Mouse (Mus musculus) naive thymus-derived CD4-positive, alpha-beta T cell, adult 2 months (primary cell): ENCODE results near the gene Nop9.

Source experiments
- DNase-seq: peaks from one replicate; pipeline ENCODE4 v3.0.0-alpha.2; 2011; ENCODE audit warnings: low read depth

Nop9 gene

DNA sequence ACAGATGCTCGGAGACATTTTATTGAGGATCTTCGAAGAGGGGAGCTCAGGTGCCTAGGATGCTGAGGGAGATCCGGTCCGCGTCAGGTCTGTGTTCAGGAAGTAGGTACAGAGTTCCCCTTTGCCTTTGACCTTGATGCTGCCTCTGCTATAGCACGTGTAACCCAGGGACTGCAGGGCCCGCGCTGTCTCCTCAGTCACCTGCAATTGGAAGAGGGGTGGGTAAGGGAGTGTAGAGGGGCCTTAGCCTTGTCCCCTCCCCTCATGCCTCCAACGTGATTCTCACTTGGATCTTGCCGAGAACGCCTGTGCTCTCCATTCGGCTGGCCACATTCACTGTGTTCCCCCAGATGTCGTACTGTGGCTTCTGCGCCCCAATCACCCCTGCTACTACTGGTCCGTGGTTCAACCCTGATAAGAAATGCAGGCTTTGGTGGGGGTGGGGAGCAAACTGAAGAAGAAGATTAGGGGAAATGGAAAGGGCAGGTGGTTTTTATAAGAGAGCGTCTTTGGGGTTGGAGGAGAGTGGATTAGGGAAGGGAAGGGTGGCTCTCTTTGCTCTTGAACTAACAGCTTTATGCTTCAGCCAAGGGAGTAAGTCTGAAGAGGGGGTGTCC lies 23.7 kb downstream of the Nop9 start:
- no peak for DNase-seq

DNA sequence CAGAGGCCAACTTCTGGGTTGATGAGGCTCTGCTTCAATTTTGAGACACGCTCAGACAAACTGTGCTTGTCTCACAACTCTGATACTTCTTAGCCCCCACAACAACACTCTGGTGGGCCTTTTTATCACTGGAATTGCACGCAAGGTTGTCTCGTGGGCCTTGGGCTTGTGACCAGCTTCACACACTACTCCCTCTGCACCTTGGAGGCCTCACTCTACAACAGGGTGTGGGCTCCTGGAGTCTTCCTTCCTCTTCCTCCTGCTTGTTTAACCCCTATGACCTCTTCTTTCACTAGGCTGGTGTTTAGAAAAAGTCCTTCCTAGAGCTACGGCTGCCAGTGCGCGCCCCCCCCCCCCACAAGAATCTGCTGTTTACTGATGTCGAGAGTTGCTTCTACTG lies 31.2 kb downstream of the Nop9 start:
- no peak for DNase-seq

DNA sequence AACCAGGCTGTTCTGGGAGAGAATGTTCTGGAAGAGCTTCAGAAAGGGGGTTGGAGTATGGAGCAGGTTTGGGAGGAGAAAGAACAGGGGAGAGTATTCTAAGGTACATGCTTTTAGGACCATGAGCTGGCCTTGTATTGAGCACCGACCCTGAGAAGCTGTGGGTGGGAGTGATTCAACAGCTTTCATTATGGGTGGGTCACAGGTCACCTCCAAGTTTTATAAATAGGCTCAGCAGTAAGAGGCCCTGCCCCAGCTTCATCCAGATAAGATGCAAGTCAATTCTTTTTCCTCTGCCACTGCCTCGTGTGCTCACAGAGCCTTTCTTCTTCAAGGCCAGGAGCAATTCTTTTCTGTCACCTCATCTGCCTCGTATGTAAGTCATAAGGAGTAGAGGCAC lies 31.7 kb downstream of the Nop9 start:
- DNase-seq = no peak

DNA sequence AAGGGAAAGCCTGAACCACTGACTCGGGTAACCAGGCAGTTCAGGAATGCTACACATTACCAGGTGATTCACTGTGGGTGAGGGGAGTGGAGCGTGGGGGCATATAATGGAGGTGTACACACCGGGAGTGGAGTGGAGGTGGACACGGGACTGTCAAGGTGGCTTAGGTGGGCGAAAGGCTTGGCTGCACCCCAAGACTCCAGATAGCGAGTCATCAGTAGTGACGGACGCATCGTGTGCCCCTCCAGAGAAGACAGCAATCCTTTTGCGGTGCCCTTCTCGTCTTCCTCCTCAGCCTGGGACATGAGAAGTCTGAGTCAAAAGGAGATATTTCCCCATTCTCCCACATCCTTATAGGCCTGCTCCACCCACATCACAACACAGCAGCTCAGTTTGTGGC lies 32.3 kb downstream of the Nop9 start:
- no peak for DNase-seq

GRCm38 (mm10) chr14:55778686-55779085 lies 33.2 kb downstream of the Nop9 start:
- DNase-seq = no peak

DNA sequence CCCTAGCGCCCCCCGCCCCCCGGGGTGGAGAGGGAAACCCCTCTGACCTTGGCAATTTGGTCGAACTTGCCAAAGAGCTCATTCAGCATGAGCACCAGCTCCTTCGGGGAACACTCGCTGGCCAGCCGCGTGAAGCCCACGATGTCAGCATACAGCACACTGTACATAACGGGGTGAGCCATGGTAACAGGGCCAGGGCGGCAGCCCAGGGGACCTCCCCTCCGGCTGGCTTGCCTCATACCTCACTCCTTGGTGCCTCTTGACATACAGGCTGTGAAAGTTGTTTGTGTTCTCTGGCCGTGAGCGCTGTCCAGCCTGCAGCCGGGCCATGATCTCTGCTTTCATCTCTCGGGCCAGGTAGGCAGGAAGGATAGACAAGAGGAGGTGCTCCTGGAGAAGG lies 34.2 kb downstream of the Nop9 start:
- DNase-seq = no peak

DNA sequence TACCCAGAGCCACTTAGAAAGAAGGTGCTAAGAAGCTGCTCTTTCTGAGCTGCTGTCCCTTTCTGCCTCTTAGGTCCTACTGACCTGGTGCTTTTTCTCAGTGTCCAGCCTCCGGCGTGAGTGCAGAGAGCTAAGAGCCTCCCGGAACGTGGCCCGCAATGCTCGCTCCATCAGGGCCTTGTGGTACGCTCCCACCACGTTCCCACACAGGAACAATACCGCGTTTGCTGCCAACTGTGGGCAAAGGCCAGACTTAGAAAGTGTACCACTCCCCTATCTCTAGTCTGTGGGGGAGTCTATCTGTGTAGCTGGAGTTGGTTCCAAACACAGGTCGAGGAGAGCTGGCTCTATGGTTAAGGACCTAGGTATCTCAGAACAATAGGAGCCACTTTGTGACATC lies 35.2 kb downstream of the Nop9 start:
- DNase-seq = no peak

DNA sequence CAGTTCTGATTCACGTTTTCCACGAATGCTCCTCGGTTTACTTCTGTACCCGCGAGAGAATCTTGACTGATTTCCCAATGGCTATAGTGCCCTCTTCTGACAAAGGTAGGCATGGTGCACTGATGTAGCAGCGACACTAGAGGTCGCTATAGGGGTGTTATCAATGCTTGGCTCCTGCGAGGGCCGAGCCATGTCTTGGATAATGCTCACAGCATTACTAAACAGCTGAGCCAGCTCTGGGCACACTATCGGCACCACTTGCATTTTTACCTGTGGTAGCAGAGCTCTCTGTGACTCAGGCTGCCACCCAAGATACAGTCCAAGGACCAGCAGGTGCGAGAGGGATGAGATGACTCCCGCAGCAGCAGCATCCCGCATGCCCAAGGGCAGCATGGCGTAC lies 35.8 kb downstream of the Nop9 start:
- DNase-seq = peak; percentile 83

- no peak for DNase-seq
These were observed 37.0 kb downstream of the Nop9 start for GRCm38 (mm10) chr14:55782361-55782960.

GRCm38 (mm10) chr14:55783171-55783957 lies 37.9 kb downstream of the Nop9 start:
- no peak for DNase-seq

- DNase-seq = no peak
These were observed 38.4 kb downstream of the Nop9 start, which contains the start of gene Adcy4 for GRCm38 (mm10) chr14:55783958-55784235. Gene Adcy4 (minus strand): TSS chr14:55784095.

DNA sequence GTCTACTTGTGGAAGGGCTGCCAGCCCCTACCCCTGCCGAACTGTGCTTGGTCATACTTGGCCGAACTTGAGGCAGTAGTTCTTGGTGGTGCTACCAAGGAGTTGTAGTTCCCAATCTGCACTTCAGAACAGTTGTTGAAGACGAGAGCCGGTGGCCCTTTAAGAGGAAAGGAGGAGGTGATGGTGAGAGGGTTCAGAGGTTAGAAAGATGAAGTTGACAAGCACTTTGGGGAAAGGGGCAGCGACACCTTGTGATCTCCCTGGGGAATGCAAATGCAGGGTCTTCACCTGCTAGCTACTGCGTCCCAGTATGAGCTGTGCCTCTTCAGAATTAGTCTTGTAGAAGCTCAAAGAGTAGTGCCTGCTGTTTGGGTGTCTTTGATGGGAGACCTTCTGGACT lies 39.7 kb downstream of the Nop9 start:
- no peak for DNase-seq

- peak; percentile 16 for DNase-seq
These were observed 42.2 kb downstream of the Nop9 start for GRCm38 (mm10) chr14:55787731-55788130.

GRCm38 (mm10) chr14:55788256-55789050 lies 43.0 kb downstream of the Nop9 start, which contains the start of gene Ripk3:
Gene Ripk3 (minus strand): TSS chr14:55788865.
- peak; percentile 82 for DNase-seq

DNA sequence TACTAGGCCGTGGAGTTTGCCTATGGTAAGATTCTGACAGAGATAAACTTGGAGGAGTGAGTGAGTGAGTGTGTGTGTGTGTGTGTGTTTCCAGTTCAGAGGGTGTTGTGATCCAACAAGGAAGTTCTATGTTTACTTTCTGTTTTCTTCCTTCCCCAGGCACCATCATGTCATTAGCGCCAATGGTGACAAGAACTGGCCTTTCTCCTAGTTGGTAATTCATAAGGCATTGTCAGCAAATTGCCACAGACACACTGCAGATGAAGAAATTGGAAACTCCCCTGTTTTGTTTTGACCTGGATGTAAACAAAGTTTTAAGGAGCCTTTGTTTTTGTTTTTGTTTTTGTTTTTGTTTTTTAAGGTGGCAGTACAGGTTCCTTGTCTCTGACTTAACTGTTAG lies 48.0 kb downstream of the Nop9 start:
- no peak for DNase-seq

DNA sequence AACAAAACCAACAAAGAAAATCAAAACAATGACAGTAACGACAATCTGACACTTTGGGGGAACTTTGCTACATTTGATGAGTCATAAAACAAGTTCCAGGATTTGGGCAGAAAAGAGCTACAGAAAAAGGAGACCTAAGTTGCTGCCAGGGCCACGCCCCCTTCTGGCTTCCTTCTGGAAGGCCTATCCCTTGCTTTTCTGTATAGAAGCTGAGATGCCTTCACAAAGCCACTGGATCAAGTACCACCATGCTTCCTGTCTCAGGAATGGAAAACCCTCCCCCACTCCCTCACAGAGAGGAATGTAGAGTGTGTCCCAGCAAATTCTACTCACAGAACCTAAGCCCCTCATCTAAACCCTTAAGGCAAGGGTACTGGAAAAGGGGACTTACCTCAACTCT lies 48.5 kb downstream of the Nop9 start:
- no peak for DNase-seq

GRCm38 (mm10) chr14:55795380-55796163 lies 50.1 kb downstream of the Nop9 start:
- no peak for DNase-seq
